Mouse (Mus musculus) CH12.LX (cell line): ENCODE data around the gene Polr3gl.

ENCODE experiments used
- CTCF ChIP-seq, 2 experiments: IDR thresholded peaks in 1 of 2; conservative IDR thresholded peaks in 1 of 2; 2 replicates each; pipeline ENCODE4 v1.5.1; 2011 to 2012; ENCODE audit warnings: low read depth in 2 of 2, low read length in 2 of 2, improper control_type of control experiment in 1 of 2, inconsistent platforms in 1 of 2, mild to moderate bottlenecking in 1 of 2, moderate library complexity in 1 of 2
- E2F4 ChIP-seq: IDR thresholded peaks from 2 replicates; pipeline ENCODE4 v1.6.1; 2011; ENCODE audit warnings: low read depth, low read length, improper control_type of control experiment; ENCODE audit not compliant: insufficient replicate concordance
- ELF1 ChIP-seq: IDR thresholded peaks from 2 replicates; pipeline ENCODE4 v1.6.1; 2014; ENCODE audit warnings: low read depth, mild to moderate bottlenecking, inconsistent platforms, low read length, improper control_type of control experiment
- MYC ChIP-seq: IDR thresholded peaks from 2 replicates; pipeline ENCODE4 v1.6.1; 2011; ENCODE audit warnings: low read depth, mild to moderate bottlenecking, improper control_type of control experiment, low read length
- NELFE ChIP-seq: IDR thresholded peaks from 2 replicates; pipeline ENCODE4 v1.6.1; 2011; ENCODE audit warnings: low read depth, low read length, improper control_type of control experiment
- POLR2A ChIP-seq: IDR thresholded peaks from 2 replicates; pipeline ENCODE4 v1.6.1; 2011; ENCODE audit warnings: low read depth, mild to moderate bottlenecking, improper control_type of control experiment, low read length
- RAD21 ChIP-seq: IDR thresholded peaks from 2 replicates; pipeline ENCODE4 v1.6.1; 2011; ENCODE audit warnings: low read depth, mild to moderate bottlenecking, low read length, improper control_type of control experiment, moderate library complexity
- SIN3A ChIP-seq: IDR thresholded peaks from 2 replicates; pipeline ENCODE4 v1.6.1; 2012; ENCODE audit warnings: low read length, improper control_type of control experiment, inconsistent platforms
- TBP ChIP-seq: conservative IDR thresholded peaks from 2 replicates; pipeline ENCODE4 v1.6.1; 2011; ENCODE audit warnings: low read depth, low read length, improper control_type of control experiment

GRCm38 (mm10) chr3:96556651-96557635 lies 37.0 kb downstream of the Polr3gl start:
- TF ChIP-seq RAD21 (no peak), CTCF (conservative IDR thresholded peaks at IDR 0.05 in 1 of 2, IDR thresholded peaks at IDR 0.05 in 1 of 2; ENCODE audit: low read depth in 2 of 2, low read length in 2 of 2) (no peak), POLR2A (no peak), E2F4 (no peak), NELFE (no peak), ELF1 (no peak), SIN3A (0 out of 2 replicates have a peak, but pooled peaks have one; percentile 18), MYC (no peak), TBP (no peak)
